Mouse (Mus musculus) brown adipose tissue, adult 24 weeks (tissue): ENCODE results near the gene Fndc11. TPM values are rescaled to one million over a fixed set of nuclear protein-coding genes. Genes with fewer than 3 reads are reported as not detected.

Experiments used
- polyA plus RNA-seq: library from polyadenylated mRNA; stranded (reverse); fragments of >200 nt; gene quantifications from 2 replicates; pipeline ENCODE4 v1.2.4, GENCODE M21; 2012; ENCODE audit not compliant: missing spikeins, insufficient read depth, insufficient read length

Gene Fndc11
- polyA plus RNA-seq, 1 experiment, result not detected

Other genes with a start within 250 kb of the Fndc11 start
- gene Col20a1, start 233.5 kb upstream of the Fndc11 start, polyA plus RNA-seq, result 0.88 and 1.1 TPM in 2 replicates
- not detected in 2 replicates for gene Chrna4, start 176.5 kb upstream of the Fndc11 start, polyA plus RNA-seq
- gene Kcnq2, start 84.7 kb upstream of the Fndc11 start, polyA plus RNA-seq, result not detected in 2 replicates
- gene Eef1a2, start 63.0 kb upstream of the Fndc11 start, polyA plus RNA-seq, result 11.3 and 18.8 TPM in 2 replicates
- gene Ppdpf, start 32.8 kb upstream of the Fndc11 start, polyA plus RNA-seq, result 153 and 205 TPM in 2 replicates
- gene Ptk6, start 17.2 kb upstream of the Fndc11 start, polyA plus RNA-seq, result not detected in 2 replicates
- 1.1 and 1.5 TPM in 2 replicates for gene Srms, start 6.8 kb upstream of the Fndc11 start, polyA plus RNA-seq
- gene Helz2, start 22.0 kb downstream of the Fndc11 start, polyA plus RNA-seq, result 4.0 and 5.4 TPM in 2 replicates
- 3.8 and 4.7 TPM in 2 replicates for gene Gmeb2, start 68.0 kb downstream of the Fndc11 start, polyA plus RNA-seq
- not detected in 2 replicates for gene Stmn3, start 94.5 kb downstream of the Fndc11 start, polyA plus RNA-seq
- gene Rtel1, start 99.7 kb downstream of the Fndc11 start, polyA plus RNA-seq, result 7.2 and 15.6 TPM in 2 replicates
- gene Zgpat, start 144.9 kb downstream of the Fndc11 start, polyA plus RNA-seq, result 12.4 TPM in 2 replicates
- 40.7 and 53.9 TPM in 2 replicates for gene Arfrp1, start 145.4 kb downstream of the Fndc11 start, polyA plus RNA-seq
- 3.0 and 6.1 TPM in 2 replicates for gene Lime1, start 160.1 kb downstream of the Fndc11 start, polyA plus RNA-seq
- gene Zbtb46, start 239.4 kb downstream of the Fndc11 start, polyA plus RNA-seq, result 5.5 and 6.6 TPM in 2 replicates